Mouse (Mus musculus): ENCODE measurements at regions not wholly inside any gene's neighbourhood (a gene's known extent, or its start where the extent isn't known, plus 50 kb on each side); places are given as distances from the start of the nearest gene placed in this dataset.

GRCm38 (mm10) chr1:158052644-158053043 is 303.5 kb downstream of the Brinp2 start:
- WGBS = 74% methylated on average over 4 of the region's 4 CpGs
- Histone ChIP-seq H3K27me3 (ENCODE audit: control insufficient read depth, insufficient read depth, low read length) (no peaks in the 10 kb centered on the region), H3K27ac (ENCODE audit: low read depth, low read length) (no peak overlapping the region), H3K9me3 (ENCODE audit: control insufficient read depth, low read length) (no peaks in the 10 kb centered on the region), H3K4me3 (ENCODE audit: low read depth, low read length) (no peak overlapping the region), H3K4me2 (replicated peaks; ENCODE audit: low read depth, low read length) (no peak overlapping the region), H3K36me3 (ENCODE audit: control insufficient read depth, insufficient read depth, low read length) (no peaks in the 10 kb centered on the region), H3K9ac (ENCODE audit: low read depth, low read length) (no peak overlapping the region), H3K4me1 (replicated peaks; ENCODE audit: control insufficient read depth, insufficient read depth, low read length) (no peaks in the 10 kb centered on the region)
- no peak for DNase-seq (ENCODE audit: low spot score)
- ATAC-seq (ENCODE audit: low FRiP score) = no peak

- H3K4me3 ChIP-seq (ENCODE audit: low read depth, low read length) = no peak overlapping the region
- 77% methylated on average over 11 of the region's 11 CpGs for WGBS
- no peaks in the 10 kb centered on the region for H3K4me1 ChIP-seq (replicated peaks; ENCODE audit: control insufficient read depth, insufficient read depth, low read length)
- H3K4me2 ChIP-seq (replicated peaks; ENCODE audit: low read depth, low read length) = no peak overlapping the region
- no peak overlapping the region for H3K9ac ChIP-seq (ENCODE audit: low read depth, low read length)
- no peak overlapping the region for H3K27ac ChIP-seq (ENCODE audit: low read depth, low read length)
- DNase-seq (ENCODE audit: low spot score) = no peak
- no peak for ATAC-seq (ENCODE audit: low FRiP score)
- no peaks in the 10 kb centered on the region for H3K27me3 ChIP-seq (ENCODE audit: control insufficient read depth, insufficient read depth, low read length)
- no peaks in the 10 kb centered on the region for H3K36me3 ChIP-seq (ENCODE audit: control insufficient read depth, insufficient read depth, low read length)
- H3K9me3 ChIP-seq (ENCODE audit: control insufficient read depth, low read length) = no peaks in the 10 kb centered on the region
These were observed 301.2 kb downstream of the Brinp2 start for GRCm38 (mm10) chr1:158054961-158055360.

GRCm38 (mm10) chr1:158056994-158057630 is 299.0 kb downstream of the Brinp2 start:
- no peaks in the 10 kb centered on the region for H3K36me3 ChIP-seq (ENCODE audit: control insufficient read depth, insufficient read depth, low read length)
- no peaks in the 10 kb centered on the region for H3K27me3 ChIP-seq (ENCODE audit: control insufficient read depth, insufficient read depth, low read length)
- peak; percentile 27 for DNase-seq (ENCODE audit: low spot score)
- H3K9ac ChIP-seq (ENCODE audit: low read depth, low read length) = no peak overlapping the region
- H3K4me2 ChIP-seq (replicated peaks; ENCODE audit: low read depth, low read length) = no peak overlapping the region
- no peak overlapping the region for H3K4me3 ChIP-seq (ENCODE audit: low read depth, low read length)
- no peak overlapping the region for H3K27ac ChIP-seq (ENCODE audit: low read depth, low read length)
- no peaks in the 10 kb centered on the region for H3K9me3 ChIP-seq (ENCODE audit: control insufficient read depth, low read length)
- 76% methylated on average over 3 of the region's 3 CpGs for WGBS
- ATAC-seq (ENCODE audit: low FRiP score) = no peak
- H3K4me1 ChIP-seq (replicated peaks; ENCODE audit: control insufficient read depth, insufficient read depth, low read length) = no peaks in the 10 kb centered on the region

GRCm38 (mm10) chr1:158057789-158058188 is 298.3 kb downstream of the Brinp2 start:
- no peak for ATAC-seq (ENCODE audit: low FRiP score)
- H3K27me3 ChIP-seq (ENCODE audit: control insufficient read depth, insufficient read depth, low read length) = no peaks in the 10 kb centered on the region

GRCm38 (mm10) chr1:158061995-158062394 is 294.1 kb downstream of the Brinp2 start:
- no peak overlapping the region for H3K4me2 ChIP-seq (replicated peaks; ENCODE audit: low read depth, low read length)
- H3K27ac ChIP-seq (ENCODE audit: low read depth, low read length) = no peak overlapping the region
- no peaks in the 10 kb centered on the region for H3K36me3 ChIP-seq (ENCODE audit: control insufficient read depth, insufficient read depth, low read length)
- H3K4me1 ChIP-seq (replicated peaks; ENCODE audit: control insufficient read depth, insufficient read depth, low read length) = no peaks in the 10 kb centered on the region
- H3K9me3 ChIP-seq (ENCODE audit: control insufficient read depth, low read length) = no peaks in the 10 kb centered on the region
- DNase-seq (ENCODE audit: low spot score) (no peak), ATAC-seq (ENCODE audit: low FRiP score) (no peak)
- H3K4me3 ChIP-seq (ENCODE audit: low read depth, low read length) = no peak overlapping the region
- no peak overlapping the region for H3K9ac ChIP-seq (ENCODE audit: low read depth, low read length)
- 83% methylated on average over 6 of the region's 6 CpGs for WGBS
- no peaks in the 10 kb centered on the region for H3K27me3 ChIP-seq (ENCODE audit: control insufficient read depth, insufficient read depth, low read length)

More at GRCm38 (mm10) chr1:158057789-158058188, 298.3 kb downstream of the Brinp2 start:
- Histone ChIP-seq H3K36me3 (ENCODE audit: control insufficient read depth, insufficient read depth, low read length) (no peaks in the 10 kb centered on the region), H3K9me3 (ENCODE audit: control insufficient read depth, low read length) (no peaks in the 10 kb centered on the region), H3K4me1 (replicated peaks; ENCODE audit: control insufficient read depth, insufficient read depth, low read length) (no peaks in the 10 kb centered on the region), H3K27ac (ENCODE audit: low read depth, low read length) (no peak overlapping the region), H3K9ac (ENCODE audit: low read depth, low read length) (no peak overlapping the region), H3K4me3 (ENCODE audit: low read depth, low read length) (no peak overlapping the region), H3K4me2 (replicated peaks; ENCODE audit: low read depth, low read length) (no peak overlapping the region)
- no peak for DNase-seq (ENCODE audit: low spot score)

- ATAC-seq (ENCODE audit: low FRiP score) (no peak), DNase-seq (ENCODE audit: low spot score) (no peak)
- WGBS = 84% methylated on average over 1 of the region's 1 CpGs
- H3K36me3 ChIP-seq (ENCODE audit: control insufficient read depth, insufficient read depth, low read length) = no peaks in the 10 kb centered on the region
- H3K9me3 ChIP-seq (ENCODE audit: control insufficient read depth, low read length) = no peaks in the 10 kb centered on the region
- no peak overlapping the region for H3K9ac ChIP-seq (ENCODE audit: low read depth, low read length)
- H3K4me2 ChIP-seq (replicated peaks; ENCODE audit: low read depth, low read length) = no peak overlapping the region
- no peak overlapping the region for H3K4me3 ChIP-seq (ENCODE audit: low read depth, low read length)
- H3K27me3 ChIP-seq (ENCODE audit: control insufficient read depth, insufficient read depth, low read length) = no peaks in the 10 kb centered on the region
- H3K4me1 ChIP-seq (replicated peaks; ENCODE audit: control insufficient read depth, insufficient read depth, low read length) = no peaks in the 10 kb centered on the region
- H3K27ac ChIP-seq (ENCODE audit: low read depth, low read length) = no peak overlapping the region
These were observed 273.9 kb downstream of the Brinp2 start for GRCm38 (mm10) chr1:158082181-158082580.

GRCm38 (mm10) chr1:158085856-158086255 is 270.3 kb downstream of the Brinp2 start:
- Histone ChIP-seq H3K27me3 (ENCODE audit: control insufficient read depth, insufficient read depth, low read length) (no peaks in the 10 kb centered on the region), H3K4me3 (ENCODE audit: low read depth, low read length) (no peak overlapping the region), H3K9me3 (ENCODE audit: control insufficient read depth, low read length) (no peaks in the 10 kb centered on the region), H3K4me2 (replicated peaks; ENCODE audit: low read depth, low read length) (no peak overlapping the region), H3K4me1 (replicated peaks; ENCODE audit: control insufficient read depth, insufficient read depth, low read length) (no peaks in the 10 kb centered on the region), H3K36me3 (ENCODE audit: control insufficient read depth, insufficient read depth, low read length) (no peaks in the 10 kb centered on the region), H3K9ac (ENCODE audit: low read depth, low read length) (no peak overlapping the region), H3K27ac (ENCODE audit: low read depth, low read length) (no peak overlapping the region)
- WGBS = 86% methylated on average over 3 of the region's 3 CpGs
- ATAC-seq (ENCODE audit: low FRiP score) (no peak), DNase-seq (ENCODE audit: low spot score) (no peak)

GRCm38 (mm10) chr1:158097500-158097899 is 258.6 kb downstream of the Brinp2 start:
- H3K4me1 ChIP-seq (replicated peaks; ENCODE audit: control insufficient read depth, insufficient read depth, low read length) = no peaks in the 10 kb centered on the region
- H3K36me3 ChIP-seq (ENCODE audit: control insufficient read depth, insufficient read depth, low read length) = no peaks in the 10 kb centered on the region
- no peak overlapping the region for H3K4me2 ChIP-seq (replicated peaks; ENCODE audit: low read depth, low read length)
- ATAC-seq (ENCODE audit: low FRiP score) (no peak), DNase-seq (ENCODE audit: low spot score) (no peak)
- H3K27me3 ChIP-seq (ENCODE audit: control insufficient read depth, insufficient read depth, low read length) = no peaks in the 10 kb centered on the region
- 91% methylated on average over 4 of the region's 4 CpGs for WGBS
- H3K9ac ChIP-seq (ENCODE audit: low read depth, low read length) = no peak overlapping the region
- no peak overlapping the region for H3K4me3 ChIP-seq (ENCODE audit: low read depth, low read length)
- H3K27ac ChIP-seq (ENCODE audit: low read depth, low read length) = no peak overlapping the region
- H3K9me3 ChIP-seq (ENCODE audit: control insufficient read depth, low read length) = no peaks in the 10 kb centered on the region

GRCm38 (mm10) chr1:158119708-158120107 is 236.4 kb downstream of the Brinp2 start:
- 93% methylated on average over 2 of the region's 2 CpGs for WGBS
- H3K36me3 ChIP-seq (ENCODE audit: control insufficient read depth, insufficient read depth, low read length) = no peaks in the 10 kb centered on the region
- no peak overlapping the region for H3K4me2 ChIP-seq (replicated peaks; ENCODE audit: low read depth, low read length)
- no peaks in the 10 kb centered on the region for H3K4me1 ChIP-seq (replicated peaks; ENCODE audit: control insufficient read depth, insufficient read depth, low read length)
- no peaks in the 10 kb centered on the region for H3K9me3 ChIP-seq (ENCODE audit: control insufficient read depth, low read length)
- no peak for ATAC-seq (ENCODE audit: low FRiP score)
- DNase-seq (ENCODE audit: low spot score) = no peak
- H3K27me3 ChIP-seq (ENCODE audit: control insufficient read depth, insufficient read depth, low read length) = no peaks in the 10 kb centered on the region
- no peak overlapping the region for H3K4me3 ChIP-seq (ENCODE audit: low read depth, low read length)
- no peak overlapping the region for H3K9ac ChIP-seq (ENCODE audit: low read depth, low read length)
- no peak overlapping the region for H3K27ac ChIP-seq (ENCODE audit: low read depth, low read length)
